Mouse (Mus musculus): ENCODE measurements around the gene Eif2b5.

GRCm38 (mm10) chr16:20473748-20474147 is 24.9 kb upstream of the Eif2b5 start:
- no peak for TF ChIP-seq CTCF (IDR thresholded peaks at IDR 0.05)
- TF ChIP-seq EP300 (IDR thresholded peaks at IDR 0.05), result no peak

Measured in lung, postnatal 0 days (tissue).